Mouse (Mus musculus) T-helper 2 cell (primary cell): ENCODE results near the gene Ptgs1.

Source experiments
- in situ Hi-C: fragments of 300-600 bp; cut with MboI, MseI; formaldehyde crosslinking; loops from one replicate; pipeline ENCODE4 v1.15.1; 2025; ENCODE audit warnings: high pct_unique_total_duplicates

Ptgs1 gene

GRCm38 (mm10) chr2:36247964-36248363 lies 17.7 kb downstream of the Ptgs1 start:
- in situ Hi-C loops: no loop called here

- in situ Hi-C loops: no loop called here
Observed at GRCm38 (mm10) chr2:36251156-36251555, 20.9 kb downstream of the Ptgs1 start.

- in situ Hi-C loops: no loop called here
Observed at GRCm38 (mm10) chr2:36252505-36252904, 22.3 kb downstream of the Ptgs1 start.

GRCm38 (mm10) chr2:36254445-36254844 lies 24.2 kb downstream of the Ptgs1 start:
- in situ Hi-C loops: no loop called here

GRCm38 (mm10) chr2:36256931-36257330 lies 26.7 kb downstream of the Ptgs1 start:
- in situ Hi-C loops: no loop called here

- in situ Hi-C loops: no loop called here
Observed at GRCm38 (mm10) chr2:36259382-36259781, 29.2 kb downstream of the Ptgs1 start.

- in situ Hi-C loops: no loop called here
Observed at GRCm38 (mm10) chr2:36259798-36260540, 29.7 kb downstream of the Ptgs1 start.

GRCm38 (mm10) chr2:36262025-36262424 lies 31.8 kb downstream of the Ptgs1 start:
- in situ Hi-C loops: no loop called here

GRCm38 (mm10) chr2:36269458-36269857 lies 39.2 kb downstream of the Ptgs1 start:
- in situ Hi-C loops: no loop called here

GRCm38 (mm10) chr2:36270186-36270585 lies 40.0 kb downstream of the Ptgs1 start:
- in situ Hi-C loops: loop anchor here (10.0 kb wide), 1 partner anchor 265 kb away; no protein-coding TSS in a partner anchor

- in situ Hi-C loops: loop anchor here (10.0 kb wide), 1 partner anchor 266 kb away; no protein-coding TSS in a partner anchor
Observed at GRCm38 (mm10) chr2:36271085-36271484, 40.9 kb downstream of the Ptgs1 start.

- in situ Hi-C loops: loop anchor here (10.0 kb wide), 1 partner anchor 268 kb away; no protein-coding TSS in a partner anchor
Observed at GRCm38 (mm10) chr2:36272288-36272950, 42.2 kb downstream of the Ptgs1 start.

- in situ Hi-C loops: loop anchor here (10.0 kb wide), 1 partner anchor 272 kb away; no protein-coding TSS in a partner anchor
Observed at GRCm38 (mm10) chr2:36276454-36276853, 46.2 kb downstream of the Ptgs1 start.

- in situ Hi-C loops: loop anchor here (10.0 kb wide), 1 partner anchor 274 kb away; no protein-coding TSS in a partner anchor
Observed at GRCm38 (mm10) chr2:36278760-36279159, 48.5 kb downstream of the Ptgs1 start.

GRCm38 (mm10) chr2:36281138-36281537 lies 50.9 kb downstream of the Ptgs1 start:
- in situ Hi-C loops: no loop called here

GRCm38 (mm10) chr2:36282301-36282700 lies 52.1 kb downstream of the Ptgs1 start:
- in situ Hi-C loops: no loop called here
